Mouse (Mus musculus) left cerebral cortex, adult 2 months (tissue): ENCODE results near the gene Ccdc110. TPM values are rescaled to one million over a fixed set of nuclear protein-coding genes. Genes with fewer than 3 reads are reported as not detected.

Experiments used
- DNase-seq, 2 experiments: peaks; one replicate each; pipeline ENCODE4 v3.0.0; 2021 to 2022; ENCODE audit warnings: low spot score in 2 of 2, mixed read lengths in 1 of 2; ENCODE audit errors: extremely low spot score in 1 of 2
- H3K27ac ChIP-seq: fragments of 200-600 bp; 2 replicates; pipeline ENCODE4 v1.8.1; 2022
- H3K4me3 ChIP-seq: fragments of 200-600 bp; 2 replicates; pipeline ENCODE4 v1.8.1; 2022
- CTCF ChIP-seq: fragments of 200-600 bp; IDR thresholded peaks from 2 replicates; pipeline ENCODE4 v1.8.1; 2022; ENCODE audit warnings: antibody characterized with exemption, mild to moderate bottlenecking, moderate library complexity
- intact Hi-C: fragments of 180-260 bp; cut with DNase I; formaldehyde crosslinking; loops from one replicate; pipeline ENCODE4 v1.15.1; 2025
- total RNA-seq, 2 experiments: library from RNA; stranded (reverse); gene quantifications; 2 replicates each; pipeline ENCODE4 v1.2.3; 2021

The Ccdc110 gene
- total RNA-seq, 2 experiments from 2014 or later: 0.84 to 1.3 TPM

DNA sequence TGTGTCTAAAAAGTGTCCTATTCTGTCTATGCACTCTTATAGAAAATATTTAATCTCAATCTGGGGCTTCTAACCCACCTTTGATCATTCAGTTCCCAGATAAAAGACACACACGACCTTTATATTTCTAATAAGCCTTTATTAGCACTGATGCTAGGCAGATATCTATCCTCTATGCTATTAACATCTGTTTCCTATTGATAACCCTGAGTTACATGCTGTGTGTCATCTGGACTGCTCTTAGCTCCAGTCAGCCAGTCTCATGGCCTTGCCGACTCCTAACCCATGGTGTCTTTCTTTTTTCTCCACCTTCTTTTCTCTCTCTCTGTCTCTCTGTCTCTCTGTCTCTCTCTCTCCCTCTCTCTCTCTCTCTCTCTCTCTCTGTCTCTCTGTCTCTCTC, 53.8 kb downstream of the Ccdc110 start:
- TF ChIP-seq CTCF: no peak
- H3K27ac ChIP-seq: no peak overlapping the region
- no peak overlapping the region for H3K4me3 ChIP-seq
- no peak for DNase-seq
- intact Hi-C loops: no loop called here

- no peak for TF ChIP-seq CTCF
- no peak for DNase-seq
- H3K4me3 ChIP-seq: no peak overlapping the region
- intact Hi-C loops: no loop called here
- H3K27ac ChIP-seq: no peak overlapping the region
These were observed 56.4 kb downstream of the Ccdc110 start for GRCm38 (mm10) chr8:45990631-45991310.

Other genes with a start within 250 kb of the Ccdc110 start
- 1 to 10 TPM; 2.2 to 2.4 TPM for gene Pdlim3, start 49.2 kb upstream of the Ccdc110 start, total RNA-seq
- gene 1700029J07Rik, start 40.6 kb downstream of the Ccdc110 start, total RNA-seq: 1 to 10 TPM; 1.7 to 2.9 TPM
- 10 to 100 TPM; 50.9 to 54.2 TPM for gene Ufsp2, start 40.9 kb downstream of the Ccdc110 start, total RNA-seq
- gene Lrp2bp, start 64.7 kb downstream of the Ccdc110 start, total RNA-seq: under 1 TPM; 0.11 to 0.58 TPM
- 1 to 10 TPM; 7.1 to 8.2 TPM for gene Ankrd37, start 71.1 kb downstream of the Ccdc110 start, total RNA-seq
- 10 to 100 TPM; 21.6 to 22.4 TPM for gene Cfap97, start 217.2 kb downstream of the Ccdc110 start, total RNA-seq
- 10 to 100 TPM; 45.7 to 48.0 TPM for gene Snx25, start 217.5 kb downstream of the Ccdc110 start, total RNA-seq